Mouse (Mus musculus): ENCODE measurements around the gene Ccdc88a.
"Not testable (repeated sequence)": the region's sequence is repeated elsewhere in the genome, so short reads cannot be mapped to it uniquely, and the experiment has no call there.

Gene Ccdc88a

DNA sequence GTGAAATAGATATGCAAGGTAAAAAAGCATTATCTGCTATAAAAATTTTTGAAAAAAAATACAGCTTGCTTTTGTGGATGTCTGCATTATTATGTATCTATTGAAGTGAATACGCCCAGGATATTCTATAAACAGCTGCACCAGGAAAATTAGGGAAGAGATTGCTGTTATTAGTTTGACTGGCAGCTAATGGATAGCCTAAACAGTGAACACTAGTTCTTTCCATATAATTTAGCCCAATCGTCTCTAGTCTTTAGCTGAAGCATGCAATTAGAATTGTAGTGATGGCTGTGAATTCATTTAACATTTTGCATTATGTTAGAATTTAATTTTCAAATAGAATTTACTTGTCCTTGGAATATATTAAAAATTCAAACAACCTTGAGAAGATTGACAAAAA, 75.3 kb downstream of the Ccdc88a start:
- DNase-seq (ENCODE audit: low spot score): no peak

DNA sequence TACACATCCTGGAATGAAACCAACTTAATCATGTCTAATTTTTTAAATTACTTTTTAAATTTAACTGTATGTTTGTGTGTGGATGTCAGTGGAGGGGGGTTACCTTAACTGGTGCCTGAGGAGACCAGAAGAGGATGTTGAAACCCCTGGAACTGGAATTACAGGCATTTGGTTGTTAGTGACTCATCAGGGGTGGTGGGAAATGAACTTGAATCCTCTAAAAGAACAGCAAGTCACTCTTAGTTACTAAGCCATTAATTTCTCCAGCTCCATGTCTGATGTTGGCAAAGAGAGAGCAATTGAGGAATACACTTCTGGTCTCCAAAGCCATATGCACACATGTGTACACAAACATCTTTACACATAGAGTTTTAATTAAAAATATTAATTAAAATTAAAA, 101.2 kb downstream of the Ccdc88a start:
- peak; percentile 54 for DNase-seq (ENCODE audit: low spot score)

DNA sequence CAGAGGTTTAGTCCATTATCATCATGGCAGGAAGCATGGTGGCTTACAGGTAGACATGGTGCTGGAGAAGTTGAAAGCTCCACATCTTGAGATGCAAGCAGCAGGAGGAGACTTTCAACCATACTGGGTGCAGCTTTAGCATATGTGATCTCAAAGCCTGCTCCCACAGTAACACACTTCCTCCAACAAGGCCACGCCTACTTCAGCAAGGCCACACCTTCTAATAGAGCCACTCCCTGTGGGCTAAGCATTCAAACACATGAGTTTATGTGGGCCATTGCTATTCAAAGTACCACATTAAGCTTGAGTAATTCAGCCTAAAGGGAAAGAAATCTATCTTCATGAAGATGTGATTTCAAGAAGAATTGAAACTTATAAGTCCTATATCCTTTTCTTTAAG, 119.7 kb downstream of the Ccdc88a start:
- no peak for DNase-seq (ENCODE audit: low spot score)

DNA sequence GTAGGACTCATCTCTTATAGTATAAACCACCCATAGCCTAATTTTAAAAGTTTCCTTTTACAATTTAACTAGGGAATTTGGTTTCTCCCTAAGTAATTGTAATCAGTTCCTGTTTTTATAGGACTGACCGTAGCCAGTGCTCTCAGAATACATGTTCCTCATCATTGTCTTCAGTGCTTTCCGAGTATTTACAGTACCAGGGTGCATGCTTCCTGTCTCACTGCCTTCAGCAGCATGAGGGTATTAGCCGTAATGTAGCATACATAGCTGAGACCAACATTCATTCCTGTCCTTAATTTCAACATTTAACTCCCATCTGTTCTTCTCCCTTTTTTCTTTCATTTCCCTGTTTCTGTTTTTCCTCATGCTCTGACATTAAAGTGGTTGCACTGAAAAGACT, 123.5 kb downstream of the Ccdc88a start:
- DNase-seq (ENCODE audit: low spot score): no peak

DNA sequence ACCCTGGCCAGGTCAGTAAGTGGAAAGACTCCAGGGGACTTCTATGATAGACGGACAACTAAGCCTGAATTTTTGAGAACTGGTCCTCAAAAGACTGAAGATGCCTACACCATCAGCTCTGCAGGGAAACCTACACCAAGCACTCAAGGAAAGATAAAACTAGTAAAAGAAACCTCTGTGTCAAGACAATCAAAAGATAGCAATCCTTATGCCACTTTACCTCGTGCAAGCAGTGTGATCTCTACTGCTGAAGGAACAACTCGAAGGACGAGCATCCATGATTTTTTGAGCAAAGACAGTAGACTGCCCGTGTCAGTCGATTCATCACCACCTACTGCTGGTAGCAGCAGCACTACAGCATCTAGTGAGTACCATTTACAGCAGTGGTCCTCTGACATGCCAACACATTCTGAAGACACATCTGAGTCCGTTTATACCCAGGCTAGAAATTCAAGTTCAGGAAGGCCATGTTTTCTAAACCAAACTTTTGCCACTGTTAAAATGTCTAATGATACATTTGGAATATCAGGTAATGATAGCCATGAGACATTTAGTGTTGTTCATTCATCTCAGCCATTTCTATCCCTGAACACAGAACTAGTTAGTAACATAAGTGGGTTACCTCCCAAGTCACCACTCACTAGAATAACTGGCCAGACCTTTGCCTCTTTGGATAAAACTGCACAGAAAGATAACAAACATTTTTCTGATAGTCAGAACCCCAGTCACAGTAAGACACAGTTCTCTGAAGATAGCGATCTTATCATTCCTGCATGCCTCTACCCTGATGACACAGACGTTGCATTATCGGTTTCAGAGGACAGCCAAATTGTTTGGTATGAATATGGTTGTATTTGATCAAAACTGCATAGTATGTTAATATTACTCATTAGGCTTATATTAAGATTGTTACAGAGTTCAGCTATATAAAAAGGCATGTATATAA, 130.8 kb downstream of the Ccdc88a start:
- DNase-seq (ENCODE audit: low spot score): no peak

DNA sequence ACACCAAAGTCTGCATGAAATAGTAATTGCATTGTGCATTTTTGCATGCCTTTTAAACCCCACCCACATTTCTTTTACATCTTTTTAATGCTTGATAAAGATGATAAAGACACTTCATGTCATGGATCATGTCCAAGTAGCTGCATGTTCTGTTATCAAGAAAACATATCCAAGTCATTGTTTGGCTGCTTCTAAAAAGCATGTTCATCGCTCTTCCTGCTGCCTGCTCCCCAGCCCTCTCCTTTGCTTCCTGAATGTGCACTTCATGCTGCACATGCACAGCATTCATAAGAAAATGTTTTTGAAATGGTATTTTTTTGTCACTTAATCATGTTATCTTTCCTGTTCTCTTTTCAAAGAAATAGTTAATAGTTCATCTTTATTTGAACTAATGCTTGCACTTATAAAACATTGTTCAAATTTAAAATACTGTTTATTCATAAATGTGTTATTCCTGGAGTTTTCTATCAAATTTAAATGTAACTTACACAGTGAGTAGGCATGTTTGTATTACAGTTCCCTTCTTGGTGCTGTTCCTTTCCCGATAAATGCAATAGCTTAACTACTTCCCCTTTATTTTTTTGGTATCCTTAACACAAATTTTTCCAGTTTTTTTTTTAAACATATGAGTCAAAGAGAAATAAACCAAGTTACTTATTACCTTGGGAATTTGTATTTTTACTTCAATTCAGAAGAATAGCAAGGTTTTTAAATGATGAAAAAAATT, 131.6 kb downstream of the Ccdc88a start:
- no peak for DNase-seq (ENCODE audit: low spot score)

DNA sequence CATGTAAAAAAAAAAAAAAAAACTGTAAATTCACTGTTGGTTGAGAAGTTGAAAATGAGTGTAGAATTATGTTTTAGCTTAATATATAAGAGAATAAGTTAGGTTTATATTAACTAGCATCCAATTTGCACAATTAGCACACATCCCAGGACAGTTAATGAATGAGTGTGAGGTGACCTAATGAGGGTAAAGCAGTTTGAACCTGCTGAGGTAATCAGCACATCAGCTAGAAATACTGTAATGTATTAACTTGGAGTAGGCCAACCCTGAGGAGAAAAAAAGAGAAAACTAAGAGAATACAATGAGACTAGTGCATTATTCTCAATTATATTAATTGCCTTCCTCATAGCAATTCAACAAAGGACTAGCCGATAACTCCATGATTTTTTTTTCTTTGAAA, 136.0 kb downstream of the Ccdc88a start:
- DNase-seq (ENCODE audit: low spot score): no peak

DNA sequence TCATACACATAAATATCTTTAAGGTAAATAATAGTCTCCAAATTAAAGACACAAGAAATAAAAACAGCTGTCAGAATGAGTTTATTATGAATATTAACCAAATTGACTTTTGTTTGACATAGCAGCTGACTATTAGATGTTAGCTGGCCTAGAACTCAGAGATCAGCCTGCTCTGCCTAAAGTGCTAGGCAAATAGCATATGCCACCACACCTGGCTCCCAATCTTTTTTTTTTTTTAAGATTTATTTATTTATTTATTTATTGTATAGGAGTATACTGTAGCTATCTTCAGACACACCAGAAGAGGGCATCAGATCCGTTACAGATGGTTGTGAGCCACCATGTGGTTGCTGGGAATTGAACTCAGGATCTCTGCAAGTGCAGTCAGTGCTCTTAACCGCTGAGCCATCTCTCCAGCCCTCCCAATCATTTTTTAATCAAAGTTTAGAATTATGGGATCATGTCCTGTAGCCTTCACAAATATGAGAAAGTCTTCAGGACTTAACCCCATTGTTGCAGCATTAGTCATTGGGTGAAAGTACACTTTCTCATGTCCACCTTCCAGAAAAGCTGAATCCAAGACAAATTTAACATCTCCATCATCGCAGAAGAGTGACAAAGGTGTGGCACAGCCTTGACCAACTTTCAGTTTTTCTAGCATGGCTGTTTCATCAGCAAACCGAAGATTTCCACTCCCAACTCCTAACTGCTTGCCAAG, 139.5 kb downstream of the Ccdc88a start:
- DNase-seq (ENCODE audit: low spot score): no peak

DNA sequence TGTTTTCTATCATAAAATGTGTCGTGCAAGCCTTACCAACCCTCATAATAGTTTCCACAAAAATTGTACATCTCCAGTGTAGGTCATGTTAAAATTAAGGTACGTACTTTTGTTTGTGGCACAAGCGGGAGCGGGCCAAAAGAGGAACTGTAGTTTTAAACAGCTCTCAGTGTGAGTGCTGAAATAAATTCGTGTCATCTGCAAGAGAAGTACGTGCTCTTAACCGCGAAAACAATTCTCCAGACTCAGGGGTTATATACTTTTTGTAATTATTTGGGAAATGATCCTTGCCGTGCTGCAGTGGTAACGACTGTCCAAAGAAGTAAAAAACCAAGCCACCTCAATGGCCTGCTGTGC, 140.8 kb downstream of the Ccdc88a start:
- DNase-seq (ENCODE audit: low spot score): no peak

DNA sequence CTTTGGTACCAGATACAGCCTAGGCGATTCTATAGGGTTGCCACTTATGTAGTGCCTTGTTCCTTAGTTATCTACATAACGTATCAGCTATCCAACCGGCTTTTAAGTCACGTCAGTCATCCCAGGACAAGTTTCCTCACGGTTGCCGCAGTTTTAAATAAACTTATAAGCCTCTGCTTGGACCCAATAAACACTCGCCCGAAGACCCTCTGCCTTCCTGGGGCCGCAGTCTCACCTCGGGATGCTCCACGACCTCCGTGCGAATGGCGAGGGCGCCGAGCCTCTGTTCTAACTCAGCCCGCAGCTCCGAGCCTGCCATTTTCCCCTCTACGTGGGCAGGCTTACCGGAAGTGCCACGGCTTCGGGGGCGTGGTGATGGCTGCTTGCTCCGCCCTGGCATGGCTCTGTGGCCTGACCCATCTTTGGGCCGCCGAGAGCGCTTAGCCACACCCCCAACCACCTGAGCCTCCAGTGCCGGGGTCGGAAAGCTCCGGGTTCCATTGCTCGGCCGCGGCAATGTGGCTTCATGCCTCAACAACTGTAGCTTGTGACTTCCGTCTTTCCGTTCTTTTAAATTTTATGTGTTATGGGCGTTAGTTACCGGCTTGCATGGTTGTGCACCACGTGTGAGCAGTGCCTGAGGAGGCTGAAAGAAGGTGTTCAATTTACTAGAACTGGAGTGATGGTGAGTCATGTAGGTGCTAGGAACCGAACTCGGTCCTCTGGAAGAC, 141.4 kb downstream of the Ccdc88a start, which contains the start of gene Prorsd1:
Prorsd1 (minus strand) TSS at position 352 of the 731 bp plus-strand sequence.
- peak; percentile 90 for DNase-seq (ENCODE audit: low spot score)

DNA sequence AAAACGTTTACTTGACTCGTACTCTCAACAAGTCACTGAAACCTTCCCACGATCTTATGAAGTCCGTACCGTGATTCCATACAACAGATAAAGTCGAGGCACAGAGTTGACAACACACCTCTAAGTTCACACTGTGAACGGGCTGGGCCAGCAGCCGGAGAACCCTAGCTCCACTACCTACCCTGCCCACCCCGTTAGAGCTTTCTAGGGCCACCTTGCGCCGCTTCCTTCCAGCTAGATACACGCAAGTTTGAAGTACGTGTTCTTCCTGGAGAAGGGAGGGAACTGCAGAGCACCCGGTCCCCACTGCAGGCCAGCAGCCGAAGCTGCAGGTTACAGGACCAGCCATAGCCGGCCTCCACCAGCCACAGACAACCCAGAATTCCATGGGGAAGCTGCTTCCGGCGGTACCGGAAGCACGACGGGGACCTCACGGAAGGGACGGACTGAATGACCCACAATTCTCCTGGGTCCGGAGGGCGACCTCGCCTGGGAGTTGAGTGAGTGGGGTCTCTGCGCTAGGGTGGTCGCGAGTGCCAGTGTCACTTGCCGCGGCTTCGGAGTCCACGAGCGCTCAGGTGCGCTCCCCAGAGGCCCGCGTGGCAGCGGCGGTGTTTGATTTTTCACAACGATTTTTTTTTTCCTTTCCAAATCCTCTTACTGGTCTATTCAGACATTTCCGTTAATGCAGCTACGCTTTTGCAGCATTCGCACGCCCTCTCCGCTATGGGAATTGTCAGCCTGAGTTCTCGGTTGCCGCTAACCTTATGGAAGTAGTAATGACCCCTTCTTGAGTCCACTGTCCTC, 152.7 kb downstream of the Ccdc88a start, which contains the start of gene Mtif2:
Mtif2 (plus strand) TSS at position 421 of the 807 bp plus-strand sequence.
- DNase-seq (ENCODE audit: low spot score): peak; percentile 88

DNA sequence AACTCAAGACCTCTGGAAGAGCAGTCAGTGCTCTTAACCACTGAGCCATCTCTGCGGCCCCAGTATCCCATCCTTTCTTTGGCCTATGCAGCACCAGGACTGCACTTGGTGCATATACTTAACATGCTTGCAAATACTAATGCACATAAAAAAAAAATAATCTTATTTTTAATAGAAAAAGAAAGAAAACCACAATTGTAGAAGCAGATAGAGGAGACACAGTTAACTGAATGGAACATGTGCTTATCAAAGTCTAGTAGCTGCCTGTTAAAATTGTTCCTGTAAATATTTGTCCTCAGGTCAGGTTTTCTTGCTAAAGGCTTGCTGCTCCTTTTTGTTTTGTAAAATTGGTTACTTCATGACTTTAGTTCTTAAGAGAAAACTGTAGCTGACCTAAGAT, 164.7 kb downstream of the Ccdc88a start:
- DNase-seq (ENCODE audit: low spot score): no peak

DNA sequence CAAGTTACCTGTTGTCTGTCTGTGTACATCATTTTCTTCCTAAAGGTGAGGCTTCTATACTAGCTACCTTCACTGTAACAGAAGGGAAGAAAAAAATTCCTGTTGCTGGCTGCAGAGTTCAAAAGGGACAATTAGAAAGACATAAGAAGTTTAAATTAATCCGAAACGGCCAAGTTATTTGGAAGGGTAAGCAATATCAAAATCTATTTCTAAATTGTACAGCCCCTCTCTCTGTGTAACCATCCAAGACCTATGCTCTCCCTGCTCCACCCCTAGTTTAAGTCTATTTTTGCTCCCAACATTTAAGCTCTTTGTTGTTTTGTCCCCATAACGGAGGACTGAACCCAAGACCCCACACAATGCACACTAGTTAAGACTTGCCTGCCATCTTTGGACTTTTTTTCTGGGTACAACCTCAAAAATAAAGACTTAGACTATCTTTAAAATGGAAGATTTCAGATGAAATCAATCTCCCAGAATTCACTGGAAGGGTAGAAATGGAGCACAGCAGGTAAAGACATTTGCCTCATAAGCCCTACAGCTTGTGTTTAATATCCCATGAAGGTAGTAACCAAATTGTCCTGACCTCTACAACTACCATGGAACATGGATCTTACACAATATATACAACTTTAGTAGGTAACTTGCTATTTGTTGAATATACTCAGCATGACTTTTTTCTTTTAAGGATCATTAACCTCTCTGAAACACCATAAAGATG, 170.9 kb downstream of the Ccdc88a start:
- no peak for DNase-seq (ENCODE audit: low spot score)

DNA sequence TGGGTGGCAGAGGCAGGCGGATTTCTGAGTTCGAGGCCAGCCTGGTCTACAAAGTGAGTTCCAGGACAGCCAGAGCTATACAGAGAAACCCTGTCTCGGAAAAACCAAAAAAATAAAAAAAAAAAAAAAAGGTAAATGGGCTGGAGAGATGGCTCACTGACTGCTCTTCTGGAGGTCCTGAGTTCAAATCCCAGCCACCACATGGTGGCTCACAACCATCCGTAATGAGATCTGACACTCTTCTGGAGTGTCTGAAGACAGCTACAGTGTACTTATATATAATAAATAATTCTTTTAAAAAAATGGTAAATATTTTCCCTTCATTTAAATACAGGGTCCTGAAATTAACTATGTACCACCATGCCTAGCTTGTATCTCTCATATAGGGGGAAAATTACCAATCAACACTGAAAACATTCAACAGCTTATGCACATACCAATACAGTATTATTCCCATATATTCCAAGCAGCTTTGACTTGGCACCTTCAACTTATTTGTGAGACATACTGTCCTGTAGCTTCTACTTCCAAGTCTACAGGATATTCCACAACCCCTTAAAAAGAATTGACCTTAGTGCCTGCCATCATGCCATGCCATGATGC, 171.8 kb downstream of the Ccdc88a start:
- not testable (repeated sequence) for DNase-seq (ENCODE audit: low spot score)

DNA sequence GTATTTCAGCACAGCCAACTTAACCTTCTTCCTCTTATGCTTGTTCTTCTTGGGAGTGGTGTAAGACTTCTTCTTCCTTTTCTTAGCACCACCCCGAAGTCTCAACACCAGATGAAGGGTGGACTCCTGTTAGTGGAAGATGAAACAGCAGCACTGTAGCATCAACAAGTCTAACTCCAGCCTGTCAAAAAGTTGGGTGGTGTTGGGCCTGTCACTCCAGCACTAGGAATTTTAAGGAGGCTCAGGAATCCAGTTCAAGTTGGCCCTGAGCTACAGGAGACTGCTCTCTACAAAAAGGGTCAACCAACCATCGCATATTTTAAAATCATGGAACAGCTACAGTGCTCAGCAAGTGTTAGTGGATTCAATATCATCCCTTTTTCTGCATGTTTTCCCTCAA, 172.8 kb downstream of the Ccdc88a start:
- DNase-seq (ENCODE audit: low spot score): not testable (repeated sequence)

DNA sequence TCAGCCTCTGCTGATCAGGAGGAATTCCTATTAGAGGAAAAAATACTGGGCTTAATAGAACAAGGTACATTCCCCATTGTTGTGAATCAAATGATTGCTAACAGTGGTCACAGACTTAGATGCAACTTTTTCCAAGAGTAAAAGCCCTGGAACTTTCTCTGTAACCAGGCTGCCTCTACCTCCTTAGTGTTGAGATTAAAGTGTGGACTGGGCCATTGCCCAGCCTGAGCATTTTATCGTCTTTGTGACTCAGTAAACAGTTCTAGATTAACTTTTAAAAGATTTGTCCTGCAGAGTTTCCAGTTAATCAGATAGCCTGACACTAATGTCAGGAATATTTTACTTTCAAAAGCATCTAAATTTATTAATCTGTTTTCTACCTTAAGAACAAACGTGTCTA, 173.3 kb downstream of the Ccdc88a start:
- DNase-seq (ENCODE audit: low spot score): no peak

DNA sequence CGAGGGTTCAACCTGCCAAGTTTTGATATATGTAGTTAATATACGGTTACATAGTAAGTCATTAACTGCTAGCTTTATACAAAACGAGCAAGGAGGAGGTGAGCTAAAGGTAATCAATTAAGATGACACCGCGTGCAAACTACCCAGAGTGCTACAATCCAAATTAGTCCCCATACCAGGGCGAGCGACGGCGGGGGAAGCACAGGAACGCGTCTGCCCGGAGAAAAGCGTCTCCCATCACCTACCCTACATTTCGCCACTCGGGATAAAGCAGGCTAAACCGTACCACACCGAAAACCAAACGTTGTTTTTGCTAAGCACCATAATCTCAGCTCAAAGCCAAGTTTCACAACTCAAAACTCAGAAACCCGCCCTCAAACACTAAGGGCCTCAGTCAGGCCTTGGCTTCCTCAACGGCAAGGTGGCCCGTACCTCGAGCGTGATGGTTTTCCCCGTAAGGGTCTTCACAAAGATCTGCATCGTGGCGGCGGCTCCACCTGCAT, 173.8 kb downstream of the Ccdc88a start:
- DNase-seq (ENCODE audit: low spot score): no peak

DNA sequence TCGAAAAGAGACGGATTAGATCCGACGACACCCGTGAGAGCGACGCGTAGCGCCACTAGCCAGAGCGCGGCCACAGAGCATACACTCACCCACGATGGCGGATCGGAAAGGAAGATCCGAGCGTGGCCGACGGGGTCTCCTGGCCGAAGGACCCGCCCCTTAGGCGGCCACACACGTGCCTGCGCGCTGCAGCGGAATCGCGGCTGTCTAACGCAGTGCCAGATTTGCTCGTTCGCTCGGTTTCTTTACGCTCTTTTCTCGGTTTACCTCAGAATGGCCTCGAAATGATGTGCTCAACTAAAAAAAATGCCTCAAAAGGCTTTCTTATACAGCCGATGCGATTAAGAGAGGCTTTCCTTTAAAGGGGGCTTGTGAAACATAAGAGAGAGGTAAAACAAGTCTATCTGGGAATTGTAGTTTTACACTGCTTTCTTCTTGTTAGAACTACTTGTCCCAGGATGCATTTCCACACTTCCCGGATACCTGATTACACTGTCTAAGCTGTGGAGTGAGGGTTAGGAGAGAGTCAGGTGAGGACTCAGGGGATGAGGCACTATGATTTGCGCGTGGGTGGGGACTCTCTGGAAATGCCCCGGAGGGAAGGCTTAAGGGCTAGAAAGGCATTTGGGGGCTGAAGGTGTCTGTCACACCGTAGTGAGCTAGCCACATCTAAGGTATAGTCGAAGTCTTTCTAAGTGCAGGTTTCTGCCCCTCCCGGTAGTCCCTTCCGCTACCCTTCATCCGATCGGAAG, 174.5 kb downstream of the Ccdc88a start, which contains the start of the genes Clhc1 and Rps27a:
Clhc1 (plus strand) TSS at position 199 of the 752 bp plus-strand sequence.
Rps27a (minus strand) TSS at position 358 of the 752 bp plus-strand sequence.
- peak; percentile 92 for DNase-seq (ENCODE audit: low spot score)
